Mouse (Mus musculus): ENCODE results near the gene Itpk1. TPM values are rescaled to one million over a fixed set of nuclear protein-coding genes. Genes with fewer than 3 reads are reported as not detected.

Gene Itpk1
- polyA plus RNA-seq, 1 experiment from 2014 or later: 38.7 TPM

DNA sequence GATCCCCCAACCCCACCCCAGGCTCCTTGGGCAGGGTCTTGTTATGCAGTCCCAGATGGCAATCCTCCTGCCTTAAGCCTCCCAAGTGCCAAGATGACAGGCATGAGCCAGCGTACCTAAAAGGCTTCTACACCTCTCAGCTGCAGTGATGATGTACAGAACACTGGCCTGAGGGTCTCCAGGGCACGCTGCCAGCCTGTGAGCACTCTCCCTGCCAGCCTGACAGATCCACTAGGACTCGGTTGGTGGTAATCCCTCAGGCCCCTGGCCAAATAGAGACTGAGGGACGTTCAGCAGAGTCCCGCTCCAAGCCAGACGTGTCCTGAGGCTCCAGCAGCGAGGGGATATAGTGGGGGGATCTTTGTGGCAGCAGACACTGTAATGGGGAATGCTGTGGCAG lies 131.7 kb downstream of the Itpk1 start:
- 76% methylated on average over 7 of the region's 7 CpGs for WGBS
- Histone ChIP-seq H3K4me2 (no peak overlapping the region), H3K9ac (no peak overlapping the region), H3K4me3 (no peak overlapping the region), H3K9me3 (replicated peaks) (no peaks in the 10 kb centered on the region), H3K36me3 (ENCODE audit: poor library complexity, severe bottlenecking) (peaks cover 67% of the 10 kb centered on the region), H3K27ac (no peak overlapping the region), H3K27me3 (no peaks in the 10 kb centered on the region), H3K4me1 (peaks cover 7% of the 10 kb centered on the region)
- no peak for ATAC-seq

- H3K4me2 ChIP-seq: no peak overlapping the region
- H3K27ac ChIP-seq: no peak overlapping the region
- peaks cover 57% of the 10 kb centered on the region for H3K36me3 ChIP-seq (ENCODE audit: poor library complexity, severe bottlenecking)
- no peak for ATAC-seq
- H3K4me3 ChIP-seq: no peak overlapping the region
- no peak overlapping the region for H3K9ac ChIP-seq
- 87% methylated on average over 9 of the region's 9 CpGs for WGBS
- no peaks in the 10 kb centered on the region for H3K27me3 ChIP-seq
- H3K4me1 ChIP-seq: peaks cover 7% of the 10 kb centered on the region
- no peaks in the 10 kb centered on the region for H3K9me3 ChIP-seq (replicated peaks)
Measured at GRCm38 (mm10) chr12:102571666-102572065, 133.1 kb downstream of the Itpk1 start.

GRCm38 (mm10) chr12:102570734-102571133 lies 134.0 kb downstream of the Itpk1 start:
- H3K9me3 ChIP-seq (replicated peaks): no peaks in the 10 kb centered on the region
- no peak overlapping the region for H3K27ac ChIP-seq
- H3K4me2 ChIP-seq: no peak overlapping the region
- peaks cover 7% of the 10 kb centered on the region for H3K4me1 ChIP-seq
- no peak overlapping the region for H3K9ac ChIP-seq
- no peak overlapping the region for H3K4me3 ChIP-seq
- no peaks in the 10 kb centered on the region for H3K27me3 ChIP-seq
- ATAC-seq: no peak
- peaks cover 57% of the 10 kb centered on the region for H3K36me3 ChIP-seq (ENCODE audit: poor library complexity, severe bottlenecking)
- WGBS: 74% methylated on average over 5 of the region's 5 CpGs

GRCm38 (mm10) chr12:102570111-102570510 lies 134.6 kb downstream of the Itpk1 start:
- WGBS: 90% methylated on average over 13 of the region's 13 CpGs
- no peak overlapping the region for H3K9ac ChIP-seq
- H3K4me1 ChIP-seq: peaks cover 7% of the 10 kb centered on the region
- no peak overlapping the region for H3K4me3 ChIP-seq
- no peaks in the 10 kb centered on the region for H3K9me3 ChIP-seq (replicated peaks)
- peaks cover 57% of the 10 kb centered on the region for H3K36me3 ChIP-seq (ENCODE audit: poor library complexity, severe bottlenecking)
- H3K4me2 ChIP-seq: no peak overlapping the region
- no peaks in the 10 kb centered on the region for H3K27me3 ChIP-seq
- no peak for ATAC-seq
- H3K27ac ChIP-seq: no peak overlapping the region

- Histone ChIP-seq H3K4me3 (no peak overlapping the region), H3K4me1 (peaks cover 4% of the 10 kb centered on the region), H3K9ac (no peak overlapping the region), H3K27ac (no peak overlapping the region), H3K36me3 (ENCODE audit: poor library complexity, severe bottlenecking) (peaks cover 45% of the 10 kb centered on the region), H3K4me2 (no peak overlapping the region), H3K27me3 (no peaks in the 10 kb centered on the region), H3K9me3 (replicated peaks) (no peaks in the 10 kb centered on the region)
- 82% methylated on average over 7 of the region's 7 CpGs for WGBS
- ATAC-seq: no peak
Measured at GRCm38 (mm10) chr12:102568219-102568618, 136.5 kb downstream of the Itpk1 start.

DNA sequence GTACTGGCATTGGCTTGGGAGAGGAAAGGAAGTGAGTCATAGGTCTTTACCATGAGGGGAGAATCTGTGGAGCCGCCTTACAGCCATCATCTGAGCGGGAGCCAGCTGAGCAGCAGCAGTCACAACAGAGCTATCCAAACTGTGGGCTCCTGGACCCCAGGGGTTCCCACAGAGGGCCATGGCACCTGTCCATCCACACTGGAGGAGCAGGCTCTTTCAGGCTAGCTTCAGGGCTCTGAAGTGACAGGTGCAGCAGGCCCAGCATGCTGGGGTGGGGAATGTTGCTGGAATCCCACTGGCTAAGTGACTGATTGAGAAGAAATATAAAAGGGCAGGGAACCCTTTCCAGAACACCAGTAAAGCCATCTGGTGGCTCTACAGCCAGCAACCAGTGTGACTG lies 137.8 kb downstream of the Itpk1 start:
- H3K4me2 ChIP-seq: no peak overlapping the region
- no peak for ATAC-seq
- H3K27ac ChIP-seq: no peak overlapping the region
- no peaks in the 10 kb centered on the region for H3K27me3 ChIP-seq
- H3K9ac ChIP-seq: no peak overlapping the region
- 75% methylated on average over 2 of the region's 2 CpGs for WGBS
- no peaks in the 10 kb centered on the region for H3K4me1 ChIP-seq
- no peaks in the 10 kb centered on the region for H3K9me3 ChIP-seq (replicated peaks)
- H3K4me3 ChIP-seq: no peak overlapping the region
- H3K36me3 ChIP-seq (ENCODE audit: poor library complexity, severe bottlenecking): peaks cover 45% of the 10 kb centered on the region

DNA sequence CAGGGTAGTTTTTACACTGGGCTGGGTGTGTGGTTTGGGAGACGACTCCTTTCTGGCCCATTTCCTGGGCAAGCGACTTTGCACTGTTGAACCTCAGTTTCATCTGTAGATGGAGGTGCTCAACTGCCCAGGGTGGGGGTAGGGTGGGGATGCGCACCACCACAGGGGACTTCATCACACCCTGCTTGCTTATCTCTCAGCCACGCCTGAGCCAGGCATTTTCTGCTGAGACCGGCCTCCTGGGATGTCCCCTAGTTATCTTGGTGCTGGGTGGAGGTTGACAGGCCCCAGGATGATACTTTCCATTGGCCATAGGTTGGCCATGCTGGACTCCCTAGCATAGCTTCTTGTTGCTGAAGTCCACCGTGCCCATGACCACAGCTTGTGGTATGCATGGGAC lies 139.6 kb downstream of the Itpk1 start:
- Histone ChIP-seq H3K4me2 (no peak overlapping the region), H3K36me3 (ENCODE audit: poor library complexity, severe bottlenecking) (peaks cover 41% of the 10 kb centered on the region)

DNA sequence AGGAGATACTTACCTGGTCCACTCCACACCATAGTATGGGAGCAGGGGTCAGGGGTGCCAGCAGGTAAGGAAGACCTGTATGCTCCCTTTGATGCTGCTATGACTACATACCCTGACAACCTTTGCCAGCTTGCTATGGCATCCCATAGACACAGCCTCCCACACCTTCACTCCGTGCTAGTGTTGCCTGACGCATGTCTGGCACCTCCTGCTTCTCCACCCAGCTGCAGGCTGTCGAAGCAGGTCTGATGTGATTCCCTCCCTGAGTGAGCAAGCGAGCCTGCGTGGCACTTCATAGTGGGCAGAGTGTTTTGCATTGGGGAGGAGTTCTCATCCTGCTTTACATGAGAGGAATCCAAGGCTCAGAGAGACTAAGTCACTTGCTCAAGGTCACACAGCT lies 147.4 kb downstream of the Itpk1 start:
- WGBS: 81% methylated on average over 5 of the region's 5 CpGs
- Histone ChIP-seq H3K9me3 (replicated peaks) (no peaks in the 10 kb centered on the region), H3K4me3 (no peak overlapping the region), H3K36me3 (ENCODE audit: poor library complexity, severe bottlenecking) (peaks cover 19% of the 10 kb centered on the region; the same call in 1 of the 2 replicates), H3K4me2 (no peak overlapping the region), H3K4me1 (peaks cover 21% of the 10 kb centered on the region), H3K27me3 (peaks cover 19% of the 10 kb centered on the region), H3K27ac (no peak overlapping the region), H3K9ac (no peak overlapping the region)
- ATAC-seq: no peak

More for the DNA sequence above, 139.6 kb downstream of the Itpk1 start:
- Histone ChIP-seq H3K9ac (no peak overlapping the region), H3K9me3 (replicated peaks) (no peaks in the 10 kb centered on the region), H3K27me3 (no peaks in the 10 kb centered on the region), H3K4me3 (no peak overlapping the region), H3K4me1 (no peaks in the 10 kb centered on the region), H3K27ac (no peak overlapping the region)
- no peak for ATAC-seq
- WGBS: 92% methylated on average over 6 of the region's 6 CpGs

- H3K27me3 ChIP-seq: peaks cover 19% of the 10 kb centered on the region
Measured at GRCm38 (mm10) chr12:102555850-102556249, 148.9 kb downstream of the Itpk1 start.

GRCm38 (mm10) chr12:102554721-102555516 lies 149.8 kb downstream of the Itpk1 start, which contains the start of gene Chga:
Gene Chga (plus strand): TSS chr12:102554969.
- Histone ChIP-seq H3K27me3 (peaks cover 19% of the 10 kb centered on the region), H3K27ac (peak within 1 kb of the TSS; percentile 66), H3K4me1 (peaks cover 38% of the 10 kb centered on the region), H3K36me3 (ENCODE audit: poor library complexity, severe bottlenecking) (peaks cover 9% of the 10 kb centered on the region; the same call in 1 of the 2 replicates), H3K4me2 (peak within 1 kb of the TSS; percentile 76), H3K4me3 (peak within 1 kb of the TSS; percentile 63), H3K9ac (peak within 1 kb of the TSS; percentile 82), H3K9me3 (replicated peaks) (no peaks in the 10 kb centered on the region)
- ATAC-seq: peak; percentile 91
- WGBS: 2% methylated on average over 47 of the region's 48 CpGs

More at GRCm38 (mm10) chr12:102555850-102556249, 148.9 kb downstream of the Itpk1 start:
- Histone ChIP-seq H3K4me1 (peaks cover 35% of the 10 kb centered on the region), H3K4me3 (peak overlapping the region; percentile 63), H3K27ac (no peak overlapping the region; the same call in 1 of the 2 replicates), H3K36me3 (ENCODE audit: poor library complexity, severe bottlenecking) (peaks cover 9% of the 10 kb centered on the region; the same call in 1 of the 2 replicates), H3K4me2 (peak overlapping the region; percentile 76), H3K9ac (peak overlapping the region; percentile 82), H3K9me3 (replicated peaks) (no peaks in the 10 kb centered on the region)
- WGBS: 47% methylated on average over 3 of the region's 3 CpGs
- ATAC-seq: no peak

GRCm38 (mm10) chr12:102553705-102554275 lies 150.9 kb downstream of the Itpk1 start:
- Histone ChIP-seq H3K4me1 (peaks cover 38% of the 10 kb centered on the region), H3K9me3 (replicated peaks) (no peaks in the 10 kb centered on the region), H3K27ac (no peak overlapping the region), H3K4me2 (peak overlapping the region; percentile 76), H3K9ac (no peak overlapping the region), H3K4me3 (peak overlapping the region; percentile 63), H3K36me3 (ENCODE audit: poor library complexity, severe bottlenecking) (0 out of 2 replicates have a peak, but pooled peaks cover under 1% of the 10 kb centered on the region), H3K27me3 (peaks cover 19% of the 10 kb centered on the region)
- 77% methylated on average over 14 of the region's 14 CpGs for WGBS
- ATAC-seq: no peak

GRCm38 (mm10) chr12:102552001-102552400 lies 152.7 kb downstream of the Itpk1 start:
- Histone ChIP-seq H3K36me3 (ENCODE audit: poor library complexity, severe bottlenecking) (no peaks in the 10 kb centered on the region), H3K4me1 (peaks cover 38% of the 10 kb centered on the region), H3K4me2 (no peak overlapping the region), H3K9me3 (replicated peaks) (no peaks in the 10 kb centered on the region), H3K27ac (no peak overlapping the region), H3K27me3 (peaks cover 14% of the 10 kb centered on the region), H3K4me3 (no peak overlapping the region), H3K9ac (no peak overlapping the region)
- ATAC-seq: no peak
- 33% methylated on average over 6 of the region's 6 CpGs for WGBS

Measured in forebrain, embryonic 13.5 days (tissue).